Mouse (Mus musculus) MEL (cell line): ENCODE results near the gene Lamc3. TPM values are rescaled to one million over a fixed set of nuclear protein-coding genes. Genes with fewer than 3 reads are reported as not detected.

ENCODE experiments used
- DNase-seq: peaks from one replicate; pipeline ENCODE4 v3.0.0; 2011; ENCODE audit warnings: low read depth, low spot score
- H3K27ac ChIP-seq: 2 replicates; pipeline ENCODE4 v1.5.1; 2012; ENCODE audit warnings: low read depth, mild to moderate bottlenecking, control low read depth, low read length, moderate library complexity; ENCODE audit not compliant: control insufficient read depth
- H3K27me3 ChIP-seq, 2 experiments: fragments of 150-350 bp in 1 of 2; sonication (generic) in 1 of 2; 2 replicates each; pipeline ENCODE4 v1.6.1; 2012; ENCODE audit warnings: low read length in 2 of 2, mild to moderate bottlenecking in 2 of 2, improper control_type of control experiment in 1 of 2, moderate library complexity in 1 of 2; ENCODE audit not compliant: insufficient read depth in 2 of 2, control insufficient read depth in 1 of 2
- H3K36me3 ChIP-seq, 2 experiments: 2 replicates each; pipeline ENCODE4 v1.6.1; 2012 to 2014; ENCODE audit warnings: low read length in 2 of 2, improper control_type of control experiment in 1 of 2, inconsistent platforms in 1 of 2, mild to moderate bottlenecking in 1 of 2; ENCODE audit not compliant: insufficient read depth in 2 of 2, control insufficient read depth in 1 of 2
- H3K4me1 ChIP-seq, 2 experiments: fragments of 150-350 bp in 1 of 2; sonication (generic) in 1 of 2; 2 replicates each; pipeline ENCODE4 v1.6.1; 2012; ENCODE audit warnings: low read length in 2 of 2, improper control_type of control experiment in 1 of 2, mild to moderate bottlenecking in 1 of 2; ENCODE audit not compliant: insufficient read depth in 2 of 2, control insufficient read depth in 1 of 2
- H3K4me3 ChIP-seq, 2 experiments: fragments of 150-350 bp in 1 of 2; sonication (generic) in 1 of 2; 2 replicates each; pipeline ENCODE4 v1.5.1; 2012; ENCODE audit warnings: low read depth in 2 of 2, low read length in 2 of 2, mild to moderate bottlenecking in 2 of 2, moderate library complexity in 2 of 2, control low read depth in 1 of 2, improper control_type of control experiment in 1 of 2; ENCODE audit not compliant: control insufficient read depth in 1 of 2, insufficient read depth in 1 of 2
- H3K79me2 ChIP-seq: 2 replicates; pipeline ENCODE4 v1.6.1; 2012; ENCODE audit warnings: mild to moderate bottlenecking, low read length, moderate library complexity; ENCODE audit not compliant: control insufficient read depth, poor library complexity, insufficient read depth
- H3K9ac ChIP-seq: 2 replicates; pipeline ENCODE4 v1.6.1; 2012; ENCODE audit warnings: low read depth, mild to moderate bottlenecking, control low read depth, low read length, moderate library complexity; ENCODE audit not compliant: control insufficient read depth, poor library complexity, severe bottlenecking
- H3K9me3 ChIP-seq: fragments of 150-350 bp; sonication (generic); replicated peaks from 2 replicates; pipeline ENCODE4 v1.6.1; 2012; ENCODE audit warnings: mild to moderate bottlenecking, low read length, improper control_type of control experiment, moderate library complexity; ENCODE audit not compliant: insufficient read depth
- BHLHE40 ChIP-seq: IDR thresholded peaks from 2 replicates; pipeline ENCODE4 v1.6.1; 2012; ENCODE audit warnings: low read depth, mild to moderate bottlenecking, inconsistent platforms, low read length, improper control_type of control experiment, borderline replicate concordance
- CHD1 ChIP-seq: IDR thresholded peaks from 2 replicates; pipeline ENCODE4 v1.6.1; 2012; ENCODE audit warnings: low read depth, mild to moderate bottlenecking, inconsistent platforms, low read length, improper control_type of control experiment
- CHD2 ChIP-seq: IDR thresholded peaks from 2 replicates; pipeline ENCODE4 v1.6.1; 2011; ENCODE audit warnings: low read length, improper control_type of control experiment
- E2F4 ChIP-seq: IDR thresholded peaks from 2 replicates; pipeline ENCODE4 v1.6.1; 2011; ENCODE audit warnings: low read depth, low read length, improper control_type of control experiment, borderline replicate concordance
- ELF1 ChIP-seq: IDR thresholded peaks from 2 replicates; pipeline ENCODE4 v1.6.1; 2014; ENCODE audit warnings: low read depth, mild to moderate bottlenecking, inconsistent platforms, low read length, improper control_type of control experiment, moderate library complexity
- EP300 ChIP-seq, 2 experiments: IDR thresholded peaks; 2 replicates each; pipeline ENCODE4 v1.6.1; 2011; ENCODE audit warnings: improper control_type of control experiment in 2 of 2, low read length in 2 of 2, low read depth in 1 of 2, mild to moderate bottlenecking in 1 of 2
- ETS1 ChIP-seq: IDR thresholded peaks from 2 replicates; pipeline ENCODE4 v1.6.1; 2012; ENCODE audit warnings: low read depth, mild to moderate bottlenecking, inconsistent platforms, low read length, improper control_type of control experiment, moderate library complexity
- GATA1 ChIP-seq: IDR thresholded peaks from 2 replicates; pipeline ENCODE4 v1.6.1; 2011; ENCODE audit warnings: low read depth, low read length, improper control_type of control experiment
- HCFC1 ChIP-seq: IDR thresholded peaks from 2 replicates; pipeline ENCODE4 v1.6.1; 2012; ENCODE audit warnings: low read depth, mild to moderate bottlenecking, inconsistent platforms, low read length, improper control_type of control experiment, moderate library complexity
- KAT2A ChIP-seq: conservative IDR thresholded peaks from 2 replicates; pipeline ENCODE4 v1.6.1; 2012; ENCODE audit warnings: low read depth, low read length, improper control_type of control experiment, inconsistent platforms
- MAFK ChIP-seq: IDR thresholded peaks from 2 replicates; pipeline ENCODE4 v1.6.1; 2011; ENCODE audit warnings: low read depth, mild to moderate bottlenecking, low read length, improper control_type of control experiment, borderline replicate concordance
- MYB ChIP-seq: IDR thresholded peaks from 2 replicates; pipeline ENCODE4 v1.6.1; 2011; ENCODE audit warnings: mild to moderate bottlenecking, low read depth, low read length, improper control_type of control experiment
- POLR2A ChIP-seq, 2 experiments: IDR thresholded peaks; 2 replicates each; pipeline ENCODE4 v1.6.1; 2011 to 2012; ENCODE audit warnings: low read length in 2 of 2, mild to moderate bottlenecking in 2 of 2, control low read depth in 1 of 2, improper control_type of control experiment in 1 of 2, low read depth in 1 of 2, moderate library complexity in 1 of 2; ENCODE audit not compliant: control insufficient read depth in 1 of 2, insufficient read depth in 1 of 2, poor library complexity in 1 of 2
- POLR2AphosphoS5 ChIP-seq: IDR thresholded peaks from 2 replicates; pipeline ENCODE4 v1.6.1; 2012; ENCODE audit warnings: low read depth, borderline replicate concordance, mild to moderate bottlenecking, inconsistent platforms, low read length, moderate library complexity, mixed read lengths
- USF1 ChIP-seq: IDR thresholded peaks from 2 replicates; pipeline ENCODE4 v1.6.1; 2014; ENCODE audit warnings: low read depth, mild to moderate bottlenecking, inconsistent platforms, low read length, improper control_type of control experiment, moderate library complexity
- USF2 ChIP-seq, 2 experiments: IDR thresholded peaks; 2 replicates each; pipeline ENCODE4 v1.6.1; 2011 to 2012; ENCODE audit warnings: improper control_type of control experiment in 2 of 2, low read length in 2 of 2, borderline replicate concordance in 1 of 2, inconsistent platforms in 1 of 2, low read depth in 1 of 2, mild to moderate bottlenecking in 1 of 2; ENCODE audit not compliant: insufficient read depth in 1 of 2
- polyA plus RNA-seq, 2 experiments: library from polyadenylated mRNA; stranded (reverse) in 1 of 2; unstranded in 1 of 2; fragments of >175 nt in 1 of 2; fragments of >200 nt in 1 of 2; gene quantifications; 2 replicates each; pipeline versions ENCODE4 v1.2.1 to v1.2.4; 2012; ENCODE audit warnings: low replicate concordance in 2 of 2, low read depth in 1 of 2; ENCODE audit not compliant: insufficient read length in 2 of 2, insufficient read depth in 1 of 2, missing spikeins in 1 of 2
- total RNA-seq: library from RNA; depleted of rRNA; stranded (reverse); fragments of 300-350 nt; gene quantifications from 2 replicates; pipeline ENCODE4 v1.2.3, GENCODE M21; 2012

Gene Lamc3
- total and polyA plus RNA-seq, 3 experiments, result not detected

GRCm38 (mm10) chr2:31929664-31930063 lies 42.6 kb downstream of the Lamc3 start:
- no peak for DNase-seq
- Histone ChIP-seq H3K79me2 (no peaks in the 10 kb centered on the region), H3K36me3 (no peaks in the 10 kb centered on the region), H3K4me3 (no peak overlapping the region), H3K27me3 (peaks cover 8 to 12% of the 10 kb centered on the region in 2 experiments; a peak in 3 of 4 replicates), H3K4me1 (no peaks in the 10 kb centered on the region), H3K9me3 (no peaks in the 10 kb centered on the region), H3K9ac (no peak overlapping the region), H3K27ac (no peak overlapping the region)
- TF ChIP-seq KAT2A, result no peak

- no peaks in the 10 kb centered on the region for H3K79me2 ChIP-seq
- no peak overlapping the region for H3K27ac ChIP-seq
- DNase-seq, result no peak
- no peak overlapping the region for H3K4me3 ChIP-seq
- H3K27me3 ChIP-seq, result peaks cover 6 to 12% of the 10 kb centered on the region in 2 experiments; a peak in 3 of 4 replicates
- no peaks in the 10 kb centered on the region for H3K36me3 ChIP-seq
- H3K4me1 ChIP-seq, result no peaks in the 10 kb centered on the region
- H3K9me3 ChIP-seq, result no peaks in the 10 kb centered on the region
- no peak for TF ChIP-seq MAFK
- no peak for TF ChIP-seq KAT2A
- TF ChIP-seq CHD1, result no peak
- TF ChIP-seq ETS1, result no peak
- no peak for TF ChIP-seq MYB
- no peak for TF ChIP-seq GATA1
- no peak for TF ChIP-seq E2F4
- TF ChIP-seq EP300 (IDR thresholded peaks at IDR 0.05; ENCODE audit: low read depth in 1 of 2, low read length in 2 of 2), result no peak
- no peak overlapping the region for H3K9ac ChIP-seq
Measured at GRCm38 (mm10) chr2:31934551-31934950, 47.5 kb downstream of the Lamc3 start.

GRCm38 (mm10) chr2:31935054-31935453 lies 48.0 kb downstream of the Lamc3 start:
- TF ChIP-seq EP300 (IDR thresholded peaks at IDR 0.05; ENCODE audit: low read depth in 1 of 2, low read length in 2 of 2), result no peak
- TF ChIP-seq ELF1, result no peak
- no peak for TF ChIP-seq BHLHE40
- TF ChIP-seq USF2 (IDR thresholded peaks at IDR 0.05; ENCODE audit: borderline replicate concordance in 1 of 2, insufficient read depth in 1 of 2, low read depth in 1 of 2, low read length in 2 of 2), result no peak
- TF ChIP-seq USF1, result no peak
- no peak for TF ChIP-seq GATA1
- TF ChIP-seq POLR2AphosphoS5, result no peak
- no peak for TF ChIP-seq CHD2
- no peak for TF ChIP-seq HCFC1
- no peak for TF ChIP-seq POLR2A (IDR thresholded peaks at IDR 0.05; ENCODE audit: control insufficient read depth in 1 of 2, insufficient read depth in 1 of 2, low read depth in 1 of 2, low read length in 2 of 2, poor library complexity in 1 of 2)
- TF ChIP-seq MYB, result no peak
- H3K4me1 ChIP-seq, result no peaks in the 10 kb centered on the region
- H3K9ac ChIP-seq, result no peak overlapping the region
- H3K9me3 ChIP-seq, result no peaks in the 10 kb centered on the region
- no peaks in the 10 kb centered on the region for H3K79me2 ChIP-seq
- H3K27ac ChIP-seq, result no peak overlapping the region
- no peak overlapping the region for H3K4me3 ChIP-seq
- no peaks in the 10 kb centered on the region for H3K36me3 ChIP-seq
- no peak for DNase-seq
- H3K27me3 ChIP-seq, result peaks cover 6 to 12% of the 10 kb centered on the region in 2 experiments; a peak in 3 of 4 replicates
